Mouse (Mus musculus) forebrain, embryonic 12.5 days (tissue): ENCODE measurements around the gene Asb16. TPM values are rescaled to one million over a fixed set of nuclear protein-coding genes. Genes with fewer than 3 reads are reported as not detected.
A peak's percentile ranks its signal among the peaks of the same experiment; 100 is the strongest.
"Not testable (repeated sequence)": the region's sequence is repeated elsewhere in the genome, so short reads cannot be mapped to it uniquely, and the experiment has no call there.

Experiments
- ATAC-seq: fragments of 200-750 bp; cut with Nextera tagmentation; 2 replicates; pipeline ENCODE4 v1.8.0; 2017; ENCODE audit warnings: moderate TSS enrichment; ENCODE audit not compliant: low FRiP score
- H3K27ac ChIP-seq: fragments of 300-500 bp; sonication (generic); 2 replicates; pipeline ENCODE4 v1.5.1; 2016; ENCODE audit warnings: mild to moderate bottlenecking
- H3K27me3 ChIP-seq: fragments of 300-500 bp; sonication (generic); 2 replicates; pipeline ENCODE4 v1.6.1; 2016; ENCODE audit warnings: mild to moderate bottlenecking
- H3K36me3 ChIP-seq: fragments of 300-500 bp; sonication (generic); replicated peaks from 2 replicates; pipeline ENCODE4 v1.6.1; 2016; ENCODE audit warnings: mild to moderate bottlenecking
- H3K4me1 ChIP-seq: fragments of 300-500 bp; sonication (generic); 2 replicates; pipeline ENCODE4 v1.6.1; 2016
- H3K4me2 ChIP-seq: fragments of 300-500 bp; sonication (generic); 2 replicates; pipeline ENCODE4 v1.6.1; 2016; ENCODE audit warnings: mild to moderate bottlenecking, moderate library complexity
- H3K4me3 ChIP-seq: fragments of 300-500 bp; sonication (generic); replicated peaks from 2 replicates; pipeline ENCODE4 v1.5.1; 2016; ENCODE audit warnings: mild to moderate bottlenecking
- H3K9ac ChIP-seq: fragments of 300-500 bp; sonication (generic); 2 replicates; pipeline ENCODE4 v1.6.1; 2016; ENCODE audit warnings: mild to moderate bottlenecking
- H3K9me3 ChIP-seq: fragments of 300-500 bp; sonication (generic); 2 replicates; pipeline ENCODE4 v1.6.1; 2016
- WGBS: fragments of 180-500 bp; shearing (Covaris S2); methylation state at CpG from one replicate; pipeline ENCODE4 v1.1.7; 2016; 5-methylcytosine and 5-hydroxymethylcytosine counted together
- polyA plus RNA-seq: library from polyadenylated mRNA; unstranded; fragments of >200 nt; fragmentation: Nextera tagmentation; extraction: Ambion mirVana; gene quantifications from 2 replicates; pipeline ENCODE4 v1.2.1, GENCODE M21; 2016

The Asb16 gene
- polyA plus RNA-seq, 1 experiment from 2014 or later = not detected

DNA sequence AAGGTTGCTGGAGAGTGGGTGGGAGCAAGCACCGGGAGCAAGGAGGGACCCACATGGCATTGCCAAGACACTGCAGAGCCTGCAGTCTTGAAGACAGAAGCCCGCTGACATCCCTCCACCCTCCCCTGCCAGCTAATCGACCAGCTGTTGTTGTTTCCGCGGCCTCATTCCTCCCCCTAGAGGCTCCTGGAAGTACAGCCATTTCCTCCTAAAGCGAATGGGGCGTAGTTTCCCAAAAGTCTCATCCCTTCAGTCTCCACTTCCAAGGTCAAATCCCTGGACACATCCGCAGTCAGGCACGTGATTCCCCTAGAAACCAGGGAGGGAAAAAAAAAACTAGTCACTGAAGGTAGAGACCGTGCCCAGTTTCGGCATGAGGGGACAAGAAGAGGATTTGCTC, 1.1 kb upstream of the Asb16 start:
- Histone ChIP-seq H3K36me3 (peaks cover 3% of the 10 kb centered on the region), H3K4me3 (no peak overlapping the region), H3K4me2 (no peak overlapping the region), H3K27ac (no peak overlapping the region), H3K9me3 (no peaks in the 10 kb centered on the region), H3K4me1 (0 out of 2 replicates have a peak, but pooled peaks cover 2% of the 10 kb centered on the region), H3K27me3 (0 out of 2 replicates have a peak, but pooled peaks cover 2% of the 10 kb centered on the region), H3K9ac (no peak overlapping the region)
- 9% methylated on average over 11 of the region's 11 CpGs for WGBS
- ATAC-seq = peak; percentile 46; the same call in 1 of the 2 replicates

DNA sequence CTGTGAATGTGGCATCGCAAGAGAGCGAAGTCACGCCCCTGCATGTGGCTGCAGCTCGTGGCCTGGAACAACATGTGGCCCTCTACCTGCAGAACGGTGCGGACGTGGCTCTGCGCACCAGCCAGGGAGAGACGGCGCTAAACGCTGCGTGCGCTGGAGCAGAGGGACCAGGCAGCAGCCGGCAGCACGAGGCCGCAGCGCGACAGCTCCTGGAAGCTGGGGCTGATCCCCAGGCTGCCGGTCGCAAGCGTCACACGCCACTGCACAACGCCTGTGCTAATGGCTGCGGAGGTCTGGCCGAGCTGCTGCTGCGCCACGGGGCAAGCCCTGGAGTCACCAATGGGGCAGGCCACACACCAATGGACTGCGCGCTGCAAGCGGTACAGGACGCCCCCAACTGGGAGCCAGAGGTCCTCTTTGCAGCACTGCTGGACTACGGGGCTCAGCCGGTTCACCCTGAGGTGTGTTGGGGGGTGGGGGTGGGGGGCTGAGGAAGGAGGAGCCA, 7.9 kb downstream of the Asb16 start:
- Histone ChIP-seq H3K4me1 (peaks cover 9% of the 10 kb centered on the region), H3K27ac (peak overlapping the region; percentile 36; the same call in 1 of the 2 replicates), H3K27me3 (peaks cover 23% of the 10 kb centered on the region), H3K9ac (peak overlapping the region; percentile 56; the same call in 1 of the 2 replicates), H3K9me3 (no peaks in the 10 kb centered on the region), H3K4me3 (peak overlapping the region; percentile 39), H3K36me3 (no peaks in the 10 kb centered on the region), H3K4me2 (peak overlapping the region; percentile 72)
- ATAC-seq = peak; percentile 58; the same call in 1 of the 2 replicates
- WGBS = 2% methylated on average over 33 of the region's 33 CpGs

- H3K27me3 ChIP-seq = peaks cover 23% of the 10 kb centered on the region
- no peaks in the 10 kb centered on the region for H3K36me3 ChIP-seq
- no peak overlapping the region for H3K4me2 ChIP-seq
- H3K27ac ChIP-seq = no peak overlapping the region
- no peak overlapping the region for H3K9ac ChIP-seq
- no peak overlapping the region for H3K4me3 ChIP-seq
- no peaks in the 10 kb centered on the region for H3K9me3 ChIP-seq
- 63% methylated on average over 7 of the region's 12 CpGs for WGBS
- no peak for ATAC-seq
- H3K4me1 ChIP-seq = peaks cover 9% of the 10 kb centered on the region
These were observed 9.2 kb downstream of the Asb16 start for GRCm38 (mm10) chr11:102277754-102278153.

- Histone ChIP-seq H3K4me1 (peaks cover 9% of the 10 kb centered on the region), H3K9ac (no peak overlapping the region), H3K9me3 (no peaks in the 10 kb centered on the region), H3K36me3 (no peaks in the 10 kb centered on the region), H3K27me3 (peaks cover 23% of the 10 kb centered on the region), H3K4me2 (no peak overlapping the region), H3K4me3 (no peak overlapping the region), H3K27ac (no peak overlapping the region)
- no peak for ATAC-seq
- 97% methylated on average over 3 of the region's 3 CpGs for WGBS
These were observed 11.1 kb downstream of the Asb16 start for GRCm38 (mm10) chr11:102279595-102279994.

GRCm38 (mm10) chr11:102280267-102280666, 11.7 kb downstream of the Asb16 start:
- not testable (repeated sequence) for H3K27ac ChIP-seq, H3K9me3 ChIP-seq, H3K4me1 ChIP-seq, H3K36me3 ChIP-seq, ATAC-seq, H3K4me3 ChIP-seq, H3K9ac ChIP-seq, H3K4me2 ChIP-seq
- 81% methylated on average over 6 of the region's 6 CpGs for WGBS
- H3K27me3 ChIP-seq = peaks cover 20% of the 10 kb centered on the region

DNA sequence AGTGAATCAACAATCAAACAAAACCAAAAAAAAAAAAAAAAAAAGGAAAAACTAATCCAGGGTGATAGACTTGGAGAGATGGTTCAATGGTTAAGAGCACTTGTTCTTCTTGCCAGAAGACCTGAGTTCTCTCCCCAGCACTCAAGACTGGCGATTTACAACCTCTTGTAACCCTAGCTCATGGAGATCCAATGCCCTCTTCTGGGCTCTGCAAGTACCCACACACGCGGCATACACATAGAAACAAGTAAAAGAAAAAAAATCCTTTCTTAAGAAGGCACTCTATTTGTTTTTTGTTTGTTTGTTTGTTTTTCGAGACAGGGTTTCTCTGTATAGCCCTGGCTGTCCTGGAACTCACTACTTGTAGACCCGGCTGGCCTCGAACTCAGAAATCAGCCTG, 15.4 kb downstream of the Asb16 start:
- H3K4me3 ChIP-seq = peak overlapping the region; percentile 68
- peak overlapping the region; percentile 76 for H3K27ac ChIP-seq
- H3K27me3 ChIP-seq = no peaks in the 10 kb centered on the region
- 89% methylated on average over 6 of the region's 6 CpGs for WGBS
- H3K4me1 ChIP-seq = peaks cover 15% of the 10 kb centered on the region
- H3K9ac ChIP-seq = no peak overlapping the region
- peaks cover 18% of the 10 kb centered on the region for H3K36me3 ChIP-seq
- no peaks in the 10 kb centered on the region for H3K9me3 ChIP-seq
- ATAC-seq = 0 out of 2 replicates have a peak, but pooled peaks have one; percentile 16
- H3K4me2 ChIP-seq = peak overlapping the region; percentile 73; the same call in 1 of the 2 replicates

GRCm38 (mm10) chr11:102284501-102285094, 16.1 kb downstream of the Asb16 start, which contains the start of gene Tmub2:
Gene Tmub2, plus strand, starts transcription at chr11:102284931.
- H3K27me3 ChIP-seq = no peaks in the 10 kb centered on the region
- H3K36me3 ChIP-seq = peaks cover 25% of the 10 kb centered on the region
- no peaks in the 10 kb centered on the region for H3K9me3 ChIP-seq
- peaks cover 15% of the 10 kb centered on the region for H3K4me1 ChIP-seq
- peak within 1 kb of the TSS; percentile 80 for H3K9ac ChIP-seq
- peak within 1 kb of the TSS; percentile 68 for H3K4me3 ChIP-seq
- WGBS = under 1% methylated on average over 32 of the region's 32 CpGs
- peak; percentile 92 for ATAC-seq
- peak within 1 kb of the TSS; percentile 76 for H3K27ac ChIP-seq
- peak within 1 kb of the TSS; percentile 73 for H3K4me2 ChIP-seq

DNA sequence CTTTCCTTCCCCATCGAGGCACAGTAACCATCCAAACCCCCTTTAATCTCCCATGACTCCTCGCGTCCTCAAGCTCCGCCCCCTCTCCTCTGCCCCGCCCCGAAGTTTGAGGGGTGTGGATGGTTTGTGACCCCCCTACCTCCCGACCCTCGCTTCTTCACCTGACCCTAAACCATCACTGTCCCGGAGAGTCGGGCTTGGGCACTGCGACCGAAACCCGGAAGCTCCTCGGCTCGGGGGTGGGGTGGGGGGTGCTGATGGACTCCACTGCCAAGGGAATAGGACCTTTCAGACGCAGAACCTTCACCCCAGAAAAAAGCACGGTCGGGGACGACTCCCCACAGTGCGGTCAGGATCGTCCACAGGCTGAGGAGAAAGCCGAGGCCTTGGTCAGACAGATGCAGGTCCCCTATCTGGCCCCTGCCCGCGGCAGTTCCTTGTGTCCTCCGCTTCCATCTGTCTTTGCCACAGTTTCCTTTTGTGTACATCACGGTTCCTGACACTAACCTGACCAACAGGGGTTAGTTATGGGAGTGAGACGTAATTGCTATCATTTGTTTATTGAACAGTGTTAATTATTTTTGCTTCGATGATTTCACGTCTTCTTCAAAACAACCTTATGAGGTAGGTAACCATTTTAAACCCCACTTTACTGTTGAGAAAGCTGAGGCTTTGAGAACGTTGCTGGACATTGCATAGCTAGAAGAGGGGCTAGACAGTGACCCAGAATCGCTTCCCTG, 16.7 kb downstream of the Asb16 start:
- peak overlapping the region; percentile 76 for H3K27ac ChIP-seq
- 7% methylated on average over 31 of the region's 31 CpGs for WGBS
- H3K9ac ChIP-seq = peak overlapping the region; percentile 80
- ATAC-seq = peak; percentile 72
- no peaks in the 10 kb centered on the region for H3K9me3 ChIP-seq
- no peaks in the 10 kb centered on the region for H3K27me3 ChIP-seq
- H3K36me3 ChIP-seq = peaks cover 31% of the 10 kb centered on the region
- peak overlapping the region; percentile 73 for H3K4me2 ChIP-seq
- H3K4me3 ChIP-seq = peak overlapping the region; percentile 68
- peaks cover 15% of the 10 kb centered on the region for H3K4me1 ChIP-seq

- Histone ChIP-seq H3K36me3 (peaks cover 53% of the 10 kb centered on the region), H3K27me3 (no peaks in the 10 kb centered on the region), H3K4me2 (no peak overlapping the region), H3K9me3 (no peaks in the 10 kb centered on the region), H3K27ac (no peak overlapping the region), H3K9ac (peak overlapping the region; percentile 29; the same call in 1 of the 2 replicates), H3K4me3 (no peak overlapping the region), H3K4me1 (peaks cover 15% of the 10 kb centered on the region)
- whole genome bisulfite sequencing = 91% methylated on average over 8 of the region's 8 CpGs
- ATAC-seq = no peak
These were observed 18.9 kb downstream of the Asb16 start for GRCm38 (mm10) chr11:102287485-102287884.

DNA sequence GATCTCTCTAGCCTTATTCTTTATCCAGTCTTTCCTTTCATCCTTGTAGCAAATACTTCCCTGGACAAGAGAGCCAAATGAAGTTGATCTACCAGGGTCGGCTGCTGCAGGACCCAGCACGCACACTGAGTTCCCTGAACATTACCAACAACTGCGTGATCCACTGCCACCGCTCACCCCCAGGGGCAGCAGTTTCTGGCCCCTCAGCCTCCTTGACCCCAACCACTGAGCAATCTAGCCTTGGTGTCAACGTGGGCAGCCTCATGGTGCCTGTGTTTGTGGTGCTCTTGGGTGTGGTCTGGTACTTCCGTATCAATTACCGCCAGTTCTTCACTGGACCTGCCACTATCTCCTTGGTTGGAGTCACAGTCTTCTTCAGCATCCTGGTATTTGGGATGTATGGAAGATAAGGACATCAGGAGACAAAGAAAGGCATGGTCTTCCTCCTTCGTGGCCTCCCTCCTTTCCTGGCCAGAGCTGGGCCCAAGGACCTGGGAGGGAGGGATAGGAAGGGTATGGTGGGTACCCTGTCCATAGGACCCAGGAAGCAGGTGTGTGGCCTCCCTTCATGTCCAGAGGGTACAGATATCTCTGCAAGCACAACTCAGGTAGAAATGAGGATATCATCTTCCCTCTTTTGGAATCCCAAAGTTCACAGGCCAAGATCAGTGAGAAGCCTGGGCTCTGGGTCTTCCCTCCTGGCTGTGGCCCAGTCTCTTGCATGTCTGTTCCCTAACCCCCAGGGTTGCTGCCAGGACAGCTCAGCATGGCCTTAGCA, 19.7 kb downstream of the Asb16 start:
- WGBS = 87% methylated on average over 8 of the region's 8 CpGs
- H3K4me3 ChIP-seq = no peak overlapping the region; the same call in 1 of the 2 replicates
- no peak for ATAC-seq

GRCm38 (mm10) chr11:102288913-102289312, 20.4 kb downstream of the Asb16 start:
- H3K27me3 ChIP-seq = no peaks in the 10 kb centered on the region
- no peak overlapping the region for H3K9ac ChIP-seq
- whole genome bisulfite sequencing = 81% methylated on average over 2 of the region's 2 CpGs
- H3K36me3 ChIP-seq = peaks cover 67% of the 10 kb centered on the region
- H3K27ac ChIP-seq = no peak overlapping the region
- H3K4me3 ChIP-seq = no peak overlapping the region; the same call in 1 of the 2 replicates
- H3K4me1 ChIP-seq = peaks cover 16% of the 10 kb centered on the region
- H3K4me2 ChIP-seq = no peak overlapping the region
- no peak for ATAC-seq
- H3K9me3 ChIP-seq = no peaks in the 10 kb centered on the region

More for the DNA sequence above, 19.7 kb downstream of the Asb16 start:
- H3K27ac ChIP-seq = no peak overlapping the region
- no peak overlapping the region for H3K4me2 ChIP-seq
- no peaks in the 10 kb centered on the region for H3K9me3 ChIP-seq
- no peak overlapping the region for H3K9ac ChIP-seq
- H3K27me3 ChIP-seq = no peaks in the 10 kb centered on the region
- H3K4me1 ChIP-seq = peaks cover 15% of the 10 kb centered on the region
- H3K36me3 ChIP-seq = peaks cover 60% of the 10 kb centered on the region
